Mouse (Mus musculus): Measurements from ENCODE around the gene Cep295nl. TPM values are rescaled to one million over a fixed set of nuclear protein-coding genes. Genes with fewer than 3 reads are reported as not detected.
"Not testable (repeated sequence)": the region's sequence is repeated elsewhere in the genome, so short reads cannot be mapped to it uniquely, and the experiment has no call there.

Cep295nl gene
- total RNA-seq, 4 experiments from 2014 or later = 0.41 to 2.9 (median 1.6) TPM

DNA sequence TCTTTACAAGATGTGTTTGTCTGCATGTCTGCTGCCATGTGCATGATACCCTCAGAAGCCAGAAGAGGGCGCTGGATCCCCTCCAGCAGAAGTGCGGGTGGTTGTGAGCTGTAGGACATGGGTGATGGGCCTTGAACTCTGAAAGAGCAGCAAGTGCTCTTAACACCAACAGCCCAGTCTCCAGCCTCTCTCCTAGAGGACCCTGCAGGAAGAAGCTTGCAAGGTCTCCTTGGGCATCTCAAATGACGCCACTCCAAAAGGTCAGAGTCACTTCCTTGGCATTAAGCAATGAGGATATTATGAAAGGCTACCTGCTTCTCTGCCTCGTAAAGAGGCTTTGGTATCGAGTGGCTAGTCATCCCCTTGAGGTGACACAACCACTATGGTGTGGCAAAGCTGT lies 23.6 kb downstream of the Cep295nl start:
- no peak for DNase-seq

DNA sequence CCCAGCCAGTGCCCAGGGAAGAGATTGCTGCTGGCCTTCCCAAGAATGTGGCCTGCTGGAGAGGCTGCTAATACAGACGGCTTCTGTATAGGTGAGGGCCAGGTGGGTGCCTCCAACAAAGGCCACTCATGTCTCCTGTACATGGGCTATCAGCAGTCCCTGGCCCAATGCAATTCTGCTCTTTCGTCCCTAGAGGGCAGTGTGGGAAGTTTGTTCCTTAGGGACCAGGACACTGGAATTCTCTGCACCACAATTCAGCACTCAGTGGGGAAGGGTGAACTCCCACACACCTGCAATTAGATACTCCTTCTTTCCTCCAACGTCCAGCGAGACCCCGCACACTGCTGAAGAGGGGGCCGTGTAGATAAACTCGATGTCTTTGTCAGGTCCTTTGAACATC lies 25.2 kb downstream of the Cep295nl start:
- DNase-seq = peak; percentile 20

- no peak for DNase-seq
These were observed 26.0 kb downstream of the Cep295nl start for GRCm38 (mm10) chr11:118316231-118316806.

DNA sequence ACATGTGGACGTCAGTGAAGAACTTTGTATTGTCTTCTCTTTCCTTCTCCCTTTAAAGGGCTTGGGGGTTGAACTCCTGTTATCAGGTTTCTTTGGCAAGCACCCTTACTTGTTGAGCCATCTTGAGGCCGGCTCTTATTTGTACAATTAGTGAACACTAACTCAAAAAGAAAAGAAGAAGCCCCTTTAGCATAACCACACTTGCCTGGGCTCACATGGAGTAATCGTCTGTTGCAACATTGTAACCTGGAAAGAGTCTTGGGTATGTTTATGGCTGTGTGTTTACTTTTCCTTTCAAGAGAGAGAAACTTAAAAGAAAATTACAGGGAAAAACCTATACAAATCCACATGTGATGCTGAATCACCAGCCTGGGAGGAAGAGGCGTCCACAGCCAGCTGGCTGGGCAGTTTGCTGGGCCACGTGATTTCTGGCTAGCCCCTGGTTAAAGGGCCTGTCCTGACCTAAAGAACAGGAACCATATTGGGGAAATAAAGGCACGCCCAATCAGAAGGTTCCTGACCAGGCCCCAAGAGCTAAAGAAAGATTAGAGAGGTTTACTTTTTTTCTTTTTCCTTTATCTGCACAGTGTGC lies 30.1 kb downstream of the Cep295nl start:
- no peak for DNase-seq

GRCm38 (mm10) chr11:118307962-118308361 lies 34.3 kb downstream of the Cep295nl start:
- DNase-seq = not testable (repeated sequence)

DNA sequence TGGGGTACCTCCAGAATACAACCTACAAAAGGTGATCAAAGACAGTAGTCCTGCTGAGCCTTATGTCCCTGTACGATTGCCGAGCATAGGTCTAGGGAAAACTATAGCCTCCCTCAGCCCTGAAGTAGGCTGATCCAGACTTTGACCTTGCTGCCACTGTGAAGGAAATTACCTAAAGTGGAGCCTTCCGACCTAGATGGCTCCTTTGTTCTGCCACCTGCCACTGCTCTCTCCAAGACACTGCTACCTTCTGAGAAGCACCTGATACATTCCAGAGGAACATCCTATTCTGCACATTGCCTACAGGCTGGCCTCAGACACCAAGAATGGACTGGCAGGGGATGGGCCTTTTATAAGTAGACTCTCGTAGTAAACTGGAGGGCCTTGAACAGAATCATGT lies 38.3 kb downstream of the Cep295nl start:
- not testable (repeated sequence) for DNase-seq

DNA sequence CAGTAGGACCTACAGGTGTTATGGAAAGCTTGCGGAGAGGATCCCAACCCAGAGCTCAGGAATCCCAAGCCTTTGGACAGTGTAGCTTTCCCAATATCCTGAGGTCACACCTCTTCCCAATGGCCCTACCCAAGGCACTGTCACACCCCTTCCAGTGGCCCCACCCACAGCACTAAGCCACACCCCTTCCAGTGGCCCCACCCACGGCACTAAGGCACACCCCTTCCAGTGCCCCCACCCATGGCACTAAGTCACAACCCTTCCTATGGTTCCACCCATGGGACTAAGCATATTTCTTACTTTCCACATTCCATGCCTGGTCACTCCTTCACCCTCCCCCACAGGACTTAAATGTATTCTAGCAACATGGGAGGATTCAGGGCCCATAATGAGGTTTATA lies 43.5 kb downstream of the Cep295nl start:
- DNase-seq = no peak

GRCm38 (mm10) chr11:118297967-118298366 lies 44.3 kb downstream of the Cep295nl start:
- no peak for DNase-seq

GRCm38 (mm10) chr11:118295026-118295425 lies 47.3 kb downstream of the Cep295nl start:
- no peak for DNase-seq

- no peak for DNase-seq
These were observed 49.6 kb downstream of the Cep295nl start for GRCm38 (mm10) chr11:118292671-118293070.

DNA sequence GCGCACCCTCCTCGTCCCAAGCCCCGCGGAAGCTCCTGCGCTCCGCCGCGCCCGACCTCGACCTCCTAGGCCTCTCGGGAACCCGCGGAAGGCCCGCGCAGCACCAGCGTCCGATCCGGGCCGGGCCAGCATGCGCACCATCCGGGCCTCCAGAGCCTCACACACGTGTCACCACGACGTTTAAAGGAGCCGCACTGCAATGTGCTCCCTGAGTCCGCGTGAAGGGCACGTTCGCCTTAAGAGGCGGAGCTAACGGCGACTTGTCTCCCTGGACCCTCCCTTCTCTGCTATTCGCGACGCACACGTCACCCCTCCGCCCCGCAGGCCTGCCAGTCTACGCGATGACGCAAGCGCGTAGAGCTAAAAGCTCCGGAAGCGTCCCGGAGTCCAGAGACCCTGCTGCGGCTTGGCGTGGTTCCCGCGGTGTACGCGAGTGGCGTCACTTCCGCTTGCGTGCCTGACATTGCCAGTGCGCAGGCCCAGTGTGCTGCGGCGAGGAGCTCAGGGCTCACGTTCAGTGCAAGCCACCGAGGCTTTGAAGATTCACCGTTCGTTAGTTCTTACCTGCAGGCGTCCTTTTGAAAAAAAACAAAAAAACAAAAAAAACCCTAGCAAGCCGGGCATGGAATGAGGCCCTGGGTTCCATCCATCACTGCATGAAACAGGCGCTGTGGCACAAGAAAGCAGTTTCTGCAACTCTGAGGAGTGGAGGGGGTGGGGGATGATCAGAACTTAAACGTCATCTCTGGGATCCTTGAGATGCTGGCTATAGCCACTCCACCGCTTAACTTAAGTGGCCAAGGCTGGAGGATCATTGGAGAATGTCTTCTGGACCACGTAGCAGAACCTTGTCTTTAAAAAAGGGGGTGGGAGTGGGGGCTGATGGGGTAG lies 52.1 kb downstream of the Cep295nl start, which contains the start of gene Usp36:
Gene Usp36, minus strand, starts transcription at position 246 of the 891 bp plus-strand sequence.
- peak; percentile 100 for DNase-seq

DNA sequence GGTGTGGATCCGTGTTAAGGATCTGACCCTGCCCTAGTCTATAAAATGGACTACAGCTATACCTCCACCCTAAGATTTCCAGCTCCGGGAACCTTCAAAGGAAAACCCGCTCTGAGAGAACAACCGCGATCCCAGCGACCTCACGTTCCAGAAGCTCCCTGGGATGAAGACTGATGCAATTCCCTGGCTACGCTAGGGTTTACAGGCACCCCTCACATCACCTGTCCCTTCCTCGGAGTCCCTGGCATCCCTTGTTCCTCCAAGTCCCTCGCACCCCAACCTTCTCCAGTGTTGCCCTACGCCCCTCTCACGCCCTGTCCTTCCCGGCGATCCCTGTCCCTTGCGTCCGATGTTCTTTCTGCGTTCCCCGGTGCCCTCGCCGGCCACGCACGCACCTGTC lies 52.7 kb downstream of the Cep295nl start:
- no peak for DNase-seq

DNA sequence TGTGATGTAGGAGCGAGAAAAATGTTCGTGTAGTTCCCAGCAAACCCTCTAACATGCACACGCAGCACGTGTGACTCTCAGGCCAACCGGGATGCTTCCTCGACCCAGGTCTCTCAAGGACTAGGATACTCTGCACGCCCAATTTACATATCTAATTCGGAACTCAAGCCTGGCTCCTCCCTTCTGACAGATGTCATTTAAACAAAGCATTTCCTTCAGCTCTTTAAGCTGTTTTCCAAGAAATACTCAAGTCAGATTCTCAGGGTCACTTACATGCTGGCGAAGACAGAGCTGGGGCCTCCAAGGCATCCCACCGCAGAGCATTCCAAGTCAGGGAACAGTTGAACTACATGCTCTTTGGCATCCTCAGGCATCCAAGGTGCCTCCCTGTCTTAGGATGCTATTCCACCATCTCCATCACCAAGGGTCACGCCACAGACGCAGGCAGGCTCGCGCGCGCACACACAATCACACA lies 53.2 kb downstream of the Cep295nl start:
- DNase-seq = no peak

GRCm38 (mm10) chr11:118287573-118287972 lies 54.7 kb downstream of the Cep295nl start:
- DNase-seq = no peak

DNA sequence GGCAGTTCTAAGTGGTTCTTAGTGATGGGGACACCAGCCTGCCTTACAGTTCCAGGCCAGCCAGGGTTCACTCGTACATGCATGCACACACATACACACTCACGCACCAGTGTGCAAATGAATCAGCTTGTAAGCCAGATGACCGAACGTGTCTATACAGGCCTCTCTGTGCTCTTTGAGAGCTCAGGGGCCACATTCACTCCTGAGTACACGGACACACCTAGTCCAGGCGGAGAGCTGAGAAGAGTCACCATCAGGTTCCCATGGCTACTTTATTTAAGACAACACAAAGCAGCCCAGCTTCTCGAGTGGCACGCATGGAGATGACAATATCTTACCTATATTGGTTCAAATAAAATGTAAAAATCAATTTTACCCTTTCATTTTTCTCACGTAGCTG lies 55.9 kb downstream of the Cep295nl start:
- DNase-seq = no peak

DNA sequence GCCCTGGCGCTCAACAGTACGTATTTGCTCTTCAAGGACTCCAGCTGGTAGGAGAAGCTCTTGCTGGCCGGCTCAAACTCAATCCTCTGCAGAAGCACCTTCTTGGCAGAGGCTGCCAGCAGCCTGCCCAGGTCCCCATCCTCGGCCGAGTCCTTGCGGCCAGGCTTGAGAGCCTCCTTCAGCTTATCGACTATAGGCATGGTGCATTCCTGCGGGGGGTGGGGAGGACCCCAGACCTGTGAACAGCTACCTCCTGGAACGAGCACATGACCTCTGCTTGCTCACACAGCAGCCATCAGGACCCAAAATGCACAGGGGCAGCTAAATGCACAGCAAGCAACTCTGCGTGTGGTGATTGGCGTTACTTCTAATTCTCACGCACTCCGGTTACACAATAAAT lies 56.5 kb downstream of the Cep295nl start:
- DNase-seq = no peak

Other genes with a start within 250 kb of the Cep295nl start
- under 1 TPM in 3 of 4 experiments, not detected in 1; 0.03 to 0.12 (median 0.03) TPM for gene Dnah17, start 211.9 kb downstream of the Cep295nl start, total RNA-seq (2022)
- gene Cyth1, start 93.9 kb downstream of the Cep295nl start, total RNA-seq (2022) = 10 to 100 TPM; 23.4 to 28.1 (median 24.4) TPM
- gene Usp36, start 52.3 kb downstream of the Cep295nl start, total RNA-seq (2022) = 10 to 100 TPM; 21.0 to 36.9 (median 28.9) TPM
- 100 to 1,000 TPM in 3 of 4 experiments, 10 to 100 TPM in 1; 95.5 to 261 (median 186) TPM for gene Timp2, start 13.2 kb upstream of the Cep295nl start, total RNA-seq (2022)
- gene Lgals3bp, start 59.6 kb upstream of the Cep295nl start, total RNA-seq (2022) = 100 to 1,000 TPM in 2 of 4 experiments, 10 to 100 TPM in 2; 88.8 to 112 (median 98.8) TPM
- gene Cant1, start 76.6 kb upstream of the Cep295nl start, total RNA-seq (2022) = 10 to 100 TPM; 36.8 to 39.6 (median 37.9) TPM
- gene C1qtnf1, start 85.7 kb upstream of the Cep295nl start, total RNA-seq (2022) = 10 to 100 TPM; 20.4 to 26.2 (median 24.3) TPM
- 10 to 100 TPM; 21.9 to 25.7 (median 24.0) TPM for gene Engase, start 134.3 kb upstream of the Cep295nl start, total RNA-seq (2022)